Mouse (Mus musculus): ENCODE measurements around the gene Eloa. TPM values are rescaled to one million over a fixed set of nuclear protein-coding genes. Genes with fewer than 3 reads are reported as not detected.

The Eloa gene
- polyA plus RNA-seq, 1 experiment, result 14.1 TPM

- Histone ChIP-seq H3K27me3 (ENCODE audit: control insufficient read depth, insufficient read depth, low read length) (no peaks in the 10 kb centered on the region), H3K36me3 (ENCODE audit: control insufficient read depth, insufficient read depth, low read length) (no peaks in the 10 kb centered on the region), H3K4me3 (ENCODE audit: control insufficient read depth, low read depth, low read length) (no peak overlapping the region), H3K4me1 (ENCODE audit: control insufficient read depth, insufficient read depth, low read length) (peaks cover 7% of the 10 kb centered on the region), H3K27ac (ENCODE audit: control insufficient read depth, insufficient read depth, low read depth, low read length) (no peak overlapping the region)
- TF ChIP-seq POLR2A (IDR thresholded peaks at IDR 0.05; ENCODE audit: control insufficient read depth, low read depth, low read length) (no peak), CTCF (IDR thresholded peaks at IDR 0.05; ENCODE audit: control insufficient read depth, insufficient read depth, insufficient replicate concordance, low read depth, low read length) (no peak)
These were observed 51.0 kb downstream of the Eloa start for GRCm38 (mm10) chr4:135970585-135970984.

- no peaks in the 10 kb centered on the region for H3K36me3 ChIP-seq (ENCODE audit: control insufficient read depth, insufficient read depth, low read length)
- H3K27me3 ChIP-seq (ENCODE audit: control insufficient read depth, insufficient read depth, low read length), result no peaks in the 10 kb centered on the region
- H3K4me1 ChIP-seq (ENCODE audit: control insufficient read depth, insufficient read depth, low read length), result peaks cover 12% of the 10 kb centered on the region
- no peak overlapping the region for H3K4me3 ChIP-seq (ENCODE audit: control insufficient read depth, low read depth, low read length)
- TF ChIP-seq CTCF (IDR thresholded peaks at IDR 0.05; ENCODE audit: control insufficient read depth, insufficient read depth, insufficient replicate concordance, low read depth, low read length), result no peak
- TF ChIP-seq POLR2A (IDR thresholded peaks at IDR 0.05; ENCODE audit: control insufficient read depth, low read depth, low read length), result no peak
- H3K27ac ChIP-seq (ENCODE audit: control insufficient read depth, insufficient read depth, low read depth, low read length), result no peak overlapping the region
These were observed 52.4 kb downstream of the Eloa start for GRCm38 (mm10) chr4:135969070-135969750.

GRCm38 (mm10) chr4:135968271-135968869 is 53.2 kb downstream of the Eloa start:
- Histone ChIP-seq H3K36me3 (ENCODE audit: control insufficient read depth, insufficient read depth, low read length) (no peaks in the 10 kb centered on the region), H3K27me3 (ENCODE audit: control insufficient read depth, insufficient read depth, low read length) (no peaks in the 10 kb centered on the region), H3K4me3 (ENCODE audit: control insufficient read depth, low read depth, low read length) (no peak overlapping the region), H3K27ac (ENCODE audit: control insufficient read depth, insufficient read depth, low read depth, low read length) (no peak overlapping the region), H3K4me1 (ENCODE audit: control insufficient read depth, insufficient read depth, low read length) (peaks cover 16% of the 10 kb centered on the region)
- TF ChIP-seq CTCF (IDR thresholded peaks at IDR 0.05; ENCODE audit: control insufficient read depth, insufficient read depth, insufficient replicate concordance, low read depth, low read length), result no peak
- no peak for TF ChIP-seq POLR2A (IDR thresholded peaks at IDR 0.05; ENCODE audit: control insufficient read depth, low read depth, low read length)

- TF ChIP-seq POLR2A (IDR thresholded peaks at IDR 0.05; ENCODE audit: control insufficient read depth, low read depth, low read length) (no peak), CTCF (IDR thresholded peaks at IDR 0.05; ENCODE audit: control insufficient read depth, insufficient read depth, insufficient replicate concordance, low read depth, low read length) (no peak)
- H3K36me3 ChIP-seq (ENCODE audit: control insufficient read depth, insufficient read depth, low read length), result no peaks in the 10 kb centered on the region
- no peak overlapping the region for H3K27ac ChIP-seq (ENCODE audit: control insufficient read depth, insufficient read depth, low read depth, low read length)
- no peaks in the 10 kb centered on the region for H3K27me3 ChIP-seq (ENCODE audit: control insufficient read depth, insufficient read depth, low read length)
- peaks cover 16% of the 10 kb centered on the region for H3K4me1 ChIP-seq (ENCODE audit: control insufficient read depth, insufficient read depth, low read length)
- no peak overlapping the region for H3K4me3 ChIP-seq (ENCODE audit: control insufficient read depth, low read depth, low read length)
These were observed 54.3 kb downstream of the Eloa start for GRCm38 (mm10) chr4:135967086-135967760.

DNA sequence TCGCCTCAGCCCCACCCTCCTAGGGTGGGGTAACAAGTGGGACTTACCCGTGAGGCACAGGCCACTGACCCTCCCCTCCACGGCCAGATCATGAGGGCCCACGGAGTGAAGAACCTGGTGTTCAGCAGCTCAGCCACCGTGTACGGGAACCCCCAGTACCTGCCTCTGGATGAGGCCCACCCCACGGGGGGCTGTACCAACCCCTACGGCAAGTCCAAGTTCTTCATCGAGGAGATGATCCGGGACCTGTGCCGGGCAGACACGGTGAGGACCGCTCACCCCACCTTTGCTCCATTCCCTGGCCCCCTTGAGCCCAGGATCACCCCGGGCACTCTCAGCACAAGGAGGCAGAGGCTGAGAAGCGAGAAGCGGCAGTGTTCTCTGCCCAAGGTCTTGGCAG is 55.3 kb downstream of the Eloa start:
- Histone ChIP-seq H3K27me3 (ENCODE audit: control insufficient read depth, insufficient read depth, low read length) (no peaks in the 10 kb centered on the region), H3K4me1 (ENCODE audit: control insufficient read depth, insufficient read depth, low read length) (peaks cover 9% of the 10 kb centered on the region), H3K36me3 (ENCODE audit: control insufficient read depth, insufficient read depth, low read length) (no peaks in the 10 kb centered on the region), H3K4me3 (ENCODE audit: control insufficient read depth, low read depth, low read length) (no peak overlapping the region), H3K27ac (ENCODE audit: control insufficient read depth, insufficient read depth, low read depth, low read length) (no peak overlapping the region)
- TF ChIP-seq POLR2A (IDR thresholded peaks at IDR 0.05; ENCODE audit: control insufficient read depth, low read depth, low read length) (no peak), CTCF (IDR thresholded peaks at IDR 0.05; ENCODE audit: control insufficient read depth, insufficient read depth, insufficient replicate concordance, low read depth, low read length) (no peak)

DNA sequence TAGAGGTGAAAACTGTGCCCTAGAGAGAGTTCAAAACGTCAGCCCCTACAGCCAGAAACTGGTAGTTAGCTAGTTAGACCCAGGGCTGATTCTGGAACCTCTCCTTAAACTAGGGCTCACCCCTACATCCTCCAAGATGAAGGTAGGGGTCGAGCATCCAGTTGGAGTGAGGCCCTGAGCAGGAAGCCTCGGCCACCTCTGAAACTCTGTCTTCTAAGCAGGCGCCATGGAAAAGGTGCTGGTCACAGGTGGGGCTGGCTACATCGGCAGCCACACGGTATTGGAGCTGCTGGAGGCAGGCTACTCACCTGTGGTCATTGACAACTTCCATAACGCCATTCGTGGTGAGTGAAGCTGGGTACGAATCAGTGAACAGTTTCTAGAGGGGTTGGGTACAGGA is 56.5 kb downstream of the Eloa start:
- Histone ChIP-seq H3K36me3 (ENCODE audit: control insufficient read depth, insufficient read depth, low read length) (no peaks in the 10 kb centered on the region), H3K4me3 (ENCODE audit: control insufficient read depth, low read depth, low read length) (no peak overlapping the region)
- TF ChIP-seq POLR2A (IDR thresholded peaks at IDR 0.05; ENCODE audit: control insufficient read depth, low read depth, low read length), result no peak
- no peak for TF ChIP-seq CTCF (IDR thresholded peaks at IDR 0.05; ENCODE audit: control insufficient read depth, insufficient read depth, insufficient replicate concordance, low read depth, low read length)

DNA sequence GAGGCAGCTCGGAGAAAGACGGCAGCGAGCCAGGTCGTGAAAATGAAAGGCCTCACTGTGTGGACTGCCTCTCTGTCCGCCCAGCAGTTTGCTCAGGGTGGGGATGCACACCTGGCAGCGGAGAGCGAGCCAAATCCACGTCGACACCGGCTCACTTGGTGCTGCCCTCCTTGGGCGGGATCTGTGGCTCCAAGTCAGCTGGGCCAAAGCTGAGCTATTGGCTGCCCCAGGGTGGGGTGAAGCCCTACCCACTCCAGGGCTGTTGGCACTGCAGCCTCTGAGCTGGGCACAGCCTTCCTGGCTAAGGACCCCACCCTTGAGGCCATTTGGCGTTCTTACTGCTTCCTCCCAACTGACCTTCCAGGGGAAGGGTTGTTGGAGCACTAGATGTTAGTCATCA is 57.1 kb downstream of the Eloa start:
- no peaks in the 10 kb centered on the region for H3K36me3 ChIP-seq (ENCODE audit: control insufficient read depth, insufficient read depth, low read length)

More for the DNA sequence above, 56.5 kb downstream of the Eloa start:
- H3K27me3 ChIP-seq (ENCODE audit: control insufficient read depth, insufficient read depth, low read length), result no peaks in the 10 kb centered on the region
- H3K27ac ChIP-seq (ENCODE audit: control insufficient read depth, insufficient read depth, low read depth, low read length), result no peak overlapping the region
- peaks cover 9% of the 10 kb centered on the region for H3K4me1 ChIP-seq (ENCODE audit: control insufficient read depth, insufficient read depth, low read length)

More for the DNA sequence above, 57.1 kb downstream of the Eloa start:
- TF ChIP-seq CTCF (IDR thresholded peaks at IDR 0.05; ENCODE audit: control insufficient read depth, insufficient read depth, insufficient replicate concordance, low read depth, low read length) (no peak), POLR2A (IDR thresholded peaks at IDR 0.05; ENCODE audit: control insufficient read depth, low read depth, low read length) (0 out of 2 replicates have a peak, but pooled peaks have one; percentile 10)
- Histone ChIP-seq H3K27ac (ENCODE audit: control insufficient read depth, insufficient read depth, low read depth, low read length) (no peak overlapping the region), H3K27me3 (ENCODE audit: control insufficient read depth, insufficient read depth, low read length) (no peaks in the 10 kb centered on the region), H3K4me1 (ENCODE audit: control insufficient read depth, insufficient read depth, low read length) (peaks cover 9% of the 10 kb centered on the region), H3K4me3 (ENCODE audit: control insufficient read depth, low read depth, low read length) (peak overlapping the region; percentile 86)
